Mouse (Mus musculus) cerebellum, adult 2 months (tissue): ENCODE data around the gene Dennd1a.

Source experiments
- CTCF ChIP-seq: fragments of 200-500 bp; IDR thresholded peaks from 2 replicates; pipeline ENCODE4 v1.5.1; 2011; ENCODE audit warnings: low read depth, mild to moderate bottlenecking, control low read depth, low read length, moderate library complexity, borderline replicate concordance; ENCODE audit not compliant: insufficient read depth
- POLR2A ChIP-seq: fragments of 200-500 bp; IDR thresholded peaks from 2 replicates; pipeline ENCODE4 v1.6.1; 2011; ENCODE audit warnings: low read length, control low read depth, borderline replicate concordance; ENCODE audit not compliant: insufficient read depth

GRCm38 (mm10) chr2:37818761-37819525 is 468.2 kb downstream of the Dennd1a start:
- TF ChIP-seq CTCF = no peak
- no peak for TF ChIP-seq POLR2A
